Mouse (Mus musculus): ENCODE measurements around the gene Jam2. TPM values are rescaled to one million over a fixed set of nuclear protein-coding genes. Genes with fewer than 3 reads are reported as not detected.

Gene Jam2
- total and polyA plus RNA-seq, 3 experiments: 0.38 TPM; not detected in 2

DNA sequence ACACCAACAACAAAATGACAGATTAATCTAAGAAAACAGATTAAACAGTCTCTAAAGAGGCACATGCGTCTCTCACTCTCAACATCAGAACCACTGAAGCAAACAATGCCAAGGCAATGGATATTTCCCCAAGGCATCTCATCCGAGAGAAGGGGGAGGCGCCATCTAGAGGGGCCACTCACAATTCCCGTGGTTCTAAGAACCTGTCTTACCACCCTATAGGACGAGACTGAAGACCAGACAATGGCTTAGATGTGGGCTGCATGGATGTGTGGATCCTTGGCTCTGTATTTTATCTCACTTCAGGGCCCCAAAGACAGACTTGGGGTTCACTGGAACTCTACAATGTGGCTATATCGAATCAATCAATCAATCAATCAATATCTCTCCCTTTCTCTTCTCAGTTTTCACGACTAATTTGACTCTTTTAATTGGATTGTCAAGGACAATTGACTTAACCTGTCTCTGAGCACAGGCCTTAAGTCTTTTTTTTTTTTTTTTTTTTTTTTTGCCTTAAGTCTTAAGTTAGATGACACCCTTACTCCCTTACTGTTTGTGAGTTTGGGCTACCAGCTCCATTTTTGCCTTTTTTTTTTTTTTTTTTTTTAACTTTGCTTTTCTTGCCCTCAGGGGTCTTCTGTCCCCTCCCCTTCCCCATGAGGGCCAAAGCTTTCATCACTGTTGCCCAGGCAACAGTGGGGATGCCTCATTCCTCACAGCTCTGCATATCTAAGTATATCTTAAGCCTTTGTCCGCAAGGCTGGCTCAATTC, 1.2 kb upstream of the Jam2 start:
- H3K4me3 ChIP-seq (ENCODE audit: low read depth, low read length): no peak overlapping the region
- no peak for DNase-seq (ENCODE audit: low spot score)
- H3K9me3 ChIP-seq (replicated peaks): peaks cover 11% of the 10 kb centered on the region
- ATAC-seq (ENCODE audit: extremely low read depth, insufficient number of reproducible peaks, low FRiP score, poor library complexity, severe bottlenecking): no peak
- H3K36me3 ChIP-seq (replicated peaks): no peaks in the 10 kb centered on the region
- no peaks in the 10 kb centered on the region; the same call in 1 of the 2 replicates for H3K27me3 ChIP-seq (ENCODE audit: insufficient read depth, low read length)
- H3K4me1 ChIP-seq (ENCODE audit: insufficient read depth, low read depth, low read length): no peaks in the 10 kb centered on the region
- TF ChIP-seq CTCF (IDR thresholded peaks at IDR 0.05; ENCODE audit: low read depth, low read length) (no peak), GATA1 (IDR thresholded peaks at IDR 0.05; ENCODE audit: borderline replicate concordance, low read length) (no peak), GATA2 (IDR thresholded peaks at IDR 0.05; ENCODE audit: borderline replicate concordance, low read depth, low read length) (no peak), TAL1 (conservative IDR thresholded peaks at IDR 0.05; ENCODE audit: low read depth, low read length) (no peak), POLR2AphosphoS5 (IDR thresholded peaks at IDR 0.05; ENCODE audit: insufficient replicate concordance, low read depth, low read length) (no peak)

DNA sequence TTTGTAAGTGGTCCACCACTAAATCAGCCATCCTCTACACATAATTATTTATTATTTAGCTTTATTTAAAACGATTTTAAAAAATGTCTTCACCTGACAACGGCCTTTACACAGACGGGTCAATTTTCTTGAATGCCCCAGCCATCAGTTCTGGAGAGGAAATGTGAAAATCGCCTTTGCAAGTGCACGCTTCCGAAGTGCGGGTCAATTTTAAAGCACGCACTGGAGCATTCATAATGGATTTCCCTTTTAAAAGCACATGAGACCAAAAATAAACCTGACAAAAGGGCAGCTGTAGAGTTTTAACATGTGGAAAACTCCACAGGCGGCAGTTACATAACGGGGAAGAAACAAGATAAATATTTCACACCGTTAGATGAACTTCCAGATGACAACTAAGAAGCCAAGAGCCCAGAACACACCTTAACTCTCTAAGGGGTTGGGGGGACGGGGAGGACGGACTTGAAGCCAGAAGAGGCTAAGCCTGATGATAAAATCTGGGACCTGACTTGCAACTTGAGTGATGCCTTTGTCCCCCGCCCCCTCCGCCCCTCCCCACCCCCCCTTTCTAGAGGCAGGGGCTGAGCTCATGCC, 558 bp upstream of the Jam2 start:
- H3K36me3 ChIP-seq (replicated peaks): no peaks in the 10 kb centered on the region
- DNase-seq (ENCODE audit: low spot score) (no peak), ATAC-seq (ENCODE audit: extremely low read depth, insufficient number of reproducible peaks, low FRiP score, poor library complexity, severe bottlenecking) (no peak)
- peaks cover 11% of the 10 kb centered on the region for H3K9me3 ChIP-seq (replicated peaks)
- H3K4me1 ChIP-seq (ENCODE audit: insufficient read depth, low read depth, low read length): no peaks in the 10 kb centered on the region
- H3K27me3 ChIP-seq (ENCODE audit: insufficient read depth, low read length): no peaks in the 10 kb centered on the region; the same call in 1 of the 2 replicates
- TF ChIP-seq POLR2AphosphoS5 (IDR thresholded peaks at IDR 0.05; ENCODE audit: insufficient replicate concordance, low read depth, low read length) (no peak), GATA2 (IDR thresholded peaks at IDR 0.05; ENCODE audit: borderline replicate concordance, low read depth, low read length) (no peak), GATA1 (IDR thresholded peaks at IDR 0.05; ENCODE audit: borderline replicate concordance, low read length) (no peak), CTCF (IDR thresholded peaks at IDR 0.05; ENCODE audit: low read depth, low read length) (no peak), TAL1 (conservative IDR thresholded peaks at IDR 0.05; ENCODE audit: low read depth, low read length) (no peak)
- H3K4me3 ChIP-seq (ENCODE audit: low read depth, low read length): no peak overlapping the region

DNA sequence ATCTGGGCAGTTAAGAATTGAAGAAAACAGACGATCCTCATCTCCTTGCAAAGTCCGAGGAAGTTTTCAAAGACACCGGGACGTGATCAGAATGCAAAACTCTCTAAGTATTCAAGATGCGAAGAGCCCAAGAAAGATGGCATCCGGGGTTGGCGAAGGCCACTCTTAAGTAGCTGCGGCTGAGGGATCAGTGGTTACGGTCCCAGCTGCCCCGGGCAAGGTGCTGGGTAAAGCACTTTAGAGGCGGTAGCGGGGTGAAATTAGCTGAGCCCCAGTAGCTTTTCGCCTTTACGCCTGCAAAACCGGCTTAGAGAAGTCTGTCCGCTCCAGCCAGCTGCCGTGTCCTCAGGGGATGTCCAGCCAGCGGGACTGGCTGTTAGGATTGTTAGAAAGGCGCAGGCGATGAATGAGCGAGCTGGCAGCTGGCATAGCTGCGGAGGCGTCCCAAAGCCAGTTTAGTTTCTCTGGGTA, 873 bp downstream of the Jam2 start:
- no peak overlapping the region for H3K4me3 ChIP-seq (ENCODE audit: low read depth, low read length)
- H3K4me1 ChIP-seq (ENCODE audit: insufficient read depth, low read depth, low read length): no peaks in the 10 kb centered on the region
- DNase-seq (ENCODE audit: low spot score) (no peak), ATAC-seq (ENCODE audit: extremely low read depth, insufficient number of reproducible peaks, low FRiP score, poor library complexity, severe bottlenecking) (no peak)
- H3K27me3 ChIP-seq (ENCODE audit: insufficient read depth, low read length): no peaks in the 10 kb centered on the region; the same call in 1 of the 2 replicates
- H3K36me3 ChIP-seq (replicated peaks): no peaks in the 10 kb centered on the region
- TF ChIP-seq TAL1 (conservative IDR thresholded peaks at IDR 0.05; ENCODE audit: low read depth, low read length): no peak
- H3K9me3 ChIP-seq (replicated peaks): peaks cover 11% of the 10 kb centered on the region

DNA sequence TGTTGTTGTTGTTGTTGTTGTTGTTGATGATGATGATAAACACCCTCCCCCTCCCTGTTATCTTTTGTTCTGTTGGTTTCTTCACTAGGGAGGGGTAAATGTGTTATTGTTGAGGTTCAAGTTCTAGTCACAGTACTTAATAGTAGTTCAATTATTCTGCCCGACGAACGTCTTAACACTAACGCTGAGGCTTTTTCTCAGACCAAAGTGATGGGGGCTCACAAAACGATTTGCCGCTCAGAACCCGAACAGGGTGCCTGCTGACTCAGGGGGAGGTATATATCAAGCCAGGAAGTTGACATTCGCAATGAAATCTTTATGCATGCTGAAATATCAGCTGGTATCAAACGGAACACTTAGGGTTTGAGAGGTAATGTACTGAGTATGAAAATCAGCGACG, 1.4 kb downstream of the Jam2 start:
- DNase-seq (ENCODE audit: low spot score) (no peak), ATAC-seq (ENCODE audit: extremely low read depth, insufficient number of reproducible peaks, low FRiP score, poor library complexity, severe bottlenecking) (no peak)
- Histone ChIP-seq H3K9me3 (replicated peaks) (peaks cover 11% of the 10 kb centered on the region), H3K36me3 (replicated peaks) (no peaks in the 10 kb centered on the region), H3K4me3 (ENCODE audit: low read depth, low read length) (no peak overlapping the region), H3K4me1 (ENCODE audit: insufficient read depth, low read depth, low read length) (no peaks in the 10 kb centered on the region), H3K27me3 (ENCODE audit: insufficient read depth, low read length) (no peaks in the 10 kb centered on the region; the same call in 1 of the 2 replicates)
- no peak for TF ChIP-seq CTCF (IDR thresholded peaks at IDR 0.05; ENCODE audit: low read depth, low read length)
- no peak for TF ChIP-seq GATA2 (IDR thresholded peaks at IDR 0.05; ENCODE audit: borderline replicate concordance, low read depth, low read length)
- no peak for TF ChIP-seq GATA1 (IDR thresholded peaks at IDR 0.05; ENCODE audit: borderline replicate concordance, low read length)
- TF ChIP-seq TAL1 (conservative IDR thresholded peaks at IDR 0.05; ENCODE audit: low read depth, low read length): no peak
- TF ChIP-seq POLR2AphosphoS5 (IDR thresholded peaks at IDR 0.05; ENCODE audit: insufficient replicate concordance, low read depth, low read length): no peak

DNA sequence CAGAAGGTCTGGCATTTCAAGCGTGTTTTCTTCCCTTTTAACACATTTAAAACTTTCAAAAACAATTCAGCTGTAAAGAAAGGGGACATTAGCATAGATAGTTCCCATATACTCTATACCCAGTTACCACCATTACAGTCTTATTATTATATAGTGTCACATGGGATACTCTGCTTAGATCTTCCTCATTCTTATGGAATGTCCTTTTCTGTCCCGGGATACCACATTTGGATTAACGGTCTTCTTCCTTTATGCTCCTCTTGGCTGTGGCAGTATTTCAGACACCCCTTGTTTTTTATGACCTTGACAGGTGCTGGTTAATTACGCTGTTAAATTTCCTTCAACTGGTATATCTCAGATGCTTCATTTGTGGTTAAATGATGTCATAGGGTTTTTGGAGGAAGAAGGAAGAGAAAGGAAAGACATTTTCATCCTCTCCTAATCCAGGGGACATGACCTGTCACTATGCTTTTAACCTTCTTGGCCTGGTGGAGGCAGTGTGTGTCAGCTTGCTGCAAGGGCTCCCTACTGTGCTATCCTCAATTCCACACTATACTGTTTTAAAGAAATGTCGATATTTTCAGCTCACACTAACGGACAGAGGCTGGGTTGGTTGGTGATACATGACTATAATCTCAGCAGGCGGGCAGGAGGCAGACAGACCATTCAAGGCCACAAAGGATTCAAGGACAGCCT, 2.3 kb downstream of the Jam2 start:
- ATAC-seq (ENCODE audit: extremely low read depth, insufficient number of reproducible peaks, low FRiP score, poor library complexity, severe bottlenecking) (no peak), DNase-seq (ENCODE audit: low spot score) (no peak)
- peaks cover 11% of the 10 kb centered on the region for H3K9me3 ChIP-seq (replicated peaks)
- H3K36me3 ChIP-seq (replicated peaks): no peaks in the 10 kb centered on the region
- no peak overlapping the region for H3K4me3 ChIP-seq (ENCODE audit: low read depth, low read length)
- no peaks in the 10 kb centered on the region for H3K4me1 ChIP-seq (ENCODE audit: insufficient read depth, low read depth, low read length)
- TF ChIP-seq POLR2AphosphoS5 (IDR thresholded peaks at IDR 0.05; ENCODE audit: insufficient replicate concordance, low read depth, low read length): no peak
- TF ChIP-seq GATA2 (IDR thresholded peaks at IDR 0.05; ENCODE audit: borderline replicate concordance, low read depth, low read length): no peak
- TF ChIP-seq CTCF (IDR thresholded peaks at IDR 0.05; ENCODE audit: low read depth, low read length): no peak
- TF ChIP-seq TAL1 (conservative IDR thresholded peaks at IDR 0.05; ENCODE audit: low read depth, low read length): no peak
- no peak for TF ChIP-seq GATA1 (IDR thresholded peaks at IDR 0.05; ENCODE audit: borderline replicate concordance, low read length)
- H3K27me3 ChIP-seq (ENCODE audit: insufficient read depth, low read length): no peaks in the 10 kb centered on the region; the same call in 1 of the 2 replicates

DNA sequence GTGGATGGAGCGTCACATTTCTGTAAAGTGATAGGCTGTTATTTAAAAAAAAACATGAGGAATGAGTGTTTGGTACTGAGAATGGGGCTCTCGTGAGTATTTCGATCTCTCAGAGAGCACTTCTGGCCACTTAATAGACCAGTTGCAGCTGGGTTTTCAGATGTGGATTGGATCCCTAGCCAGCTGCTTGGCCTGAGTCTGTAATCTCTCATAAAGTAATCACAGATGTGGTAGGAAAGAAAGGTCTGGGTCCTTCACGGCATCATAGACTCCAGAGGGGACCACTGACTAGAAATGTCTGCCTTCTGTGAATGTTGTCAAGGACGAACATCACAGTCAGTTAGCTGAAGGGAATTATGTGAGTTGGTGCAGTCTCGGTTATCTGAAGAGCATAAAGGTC, 4.5 kb downstream of the Jam2 start:
- H3K36me3 ChIP-seq (replicated peaks): no peaks in the 10 kb centered on the region
- ATAC-seq (ENCODE audit: extremely low read depth, insufficient number of reproducible peaks, low FRiP score, poor library complexity, severe bottlenecking) (no peak), DNase-seq (ENCODE audit: low spot score) (no peak)
- no peak overlapping the region for H3K4me3 ChIP-seq (ENCODE audit: low read depth, low read length)
- no peaks in the 10 kb centered on the region for H3K4me1 ChIP-seq (ENCODE audit: insufficient read depth, low read depth, low read length)
- peaks cover 11% of the 10 kb centered on the region for H3K9me3 ChIP-seq (replicated peaks)
- no peaks in the 10 kb centered on the region; the same call in 1 of the 2 replicates for H3K27me3 ChIP-seq (ENCODE audit: insufficient read depth, low read length)
- TF ChIP-seq GATA1 (IDR thresholded peaks at IDR 0.05; ENCODE audit: borderline replicate concordance, low read length) (no peak), CTCF (IDR thresholded peaks at IDR 0.05; ENCODE audit: low read depth, low read length) (no peak), GATA2 (IDR thresholded peaks at IDR 0.05; ENCODE audit: borderline replicate concordance, low read depth, low read length) (no peak), TAL1 (conservative IDR thresholded peaks at IDR 0.05; ENCODE audit: low read depth, low read length) (no peak), POLR2AphosphoS5 (IDR thresholded peaks at IDR 0.05; ENCODE audit: insufficient replicate concordance, low read depth, low read length) (no peak)
